Mouse (Mus musculus): ENCODE results near the gene Stxbp4.

Stxbp4 gene

DNA sequence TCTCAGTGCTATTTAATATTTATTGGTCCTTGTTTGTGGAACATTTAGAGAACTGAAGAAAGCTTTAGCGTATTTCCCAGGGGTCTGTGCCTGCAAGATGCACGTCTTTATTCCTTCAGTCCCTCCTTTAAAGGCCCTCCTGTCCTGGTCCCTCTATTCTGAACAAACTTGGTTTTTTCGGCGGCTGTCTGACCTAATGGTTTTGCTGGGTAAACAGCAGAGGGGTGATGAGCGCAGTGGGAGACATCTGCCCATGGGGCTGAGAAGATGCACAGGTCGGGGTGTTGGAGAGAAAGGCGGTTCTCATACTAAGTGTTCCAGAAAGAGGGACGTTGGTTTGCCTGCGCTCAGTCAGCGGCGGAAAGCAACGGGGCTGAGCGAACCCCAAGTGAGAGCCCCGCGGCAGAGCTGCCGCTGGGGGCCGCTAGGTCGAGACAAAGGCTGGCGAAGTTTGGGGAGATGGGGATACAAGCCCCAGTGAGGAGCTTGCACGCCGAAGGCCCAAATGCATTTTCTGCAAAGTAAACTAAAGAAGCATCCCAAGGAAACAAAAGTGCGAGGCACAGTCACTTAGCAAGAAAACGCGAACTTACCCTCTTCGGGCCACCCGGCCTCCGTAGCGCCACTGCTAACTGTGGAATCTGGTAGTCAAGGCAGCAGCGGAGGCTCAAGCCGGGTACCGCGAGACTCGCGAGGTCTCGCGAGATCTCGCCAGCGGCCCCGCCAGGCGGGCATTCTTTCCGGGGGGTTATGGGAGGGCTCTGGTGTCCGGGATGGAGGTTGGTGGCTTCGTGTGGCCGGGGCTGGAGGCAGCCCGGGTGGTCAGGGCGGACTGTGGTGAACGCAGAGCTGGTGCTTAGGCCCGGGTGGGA, at the start of gene Stxbp4, which contains the start of gene Cox11:
Gene Stxbp4 (minus strand): TSS at position 645 of the 872 bp plus-strand sequence.
Gene Cox11 (plus strand): TSS at position 734 of the 872 bp plus-strand sequence.
- DNase-seq, result peak; percentile 95 to 97

DNA sequence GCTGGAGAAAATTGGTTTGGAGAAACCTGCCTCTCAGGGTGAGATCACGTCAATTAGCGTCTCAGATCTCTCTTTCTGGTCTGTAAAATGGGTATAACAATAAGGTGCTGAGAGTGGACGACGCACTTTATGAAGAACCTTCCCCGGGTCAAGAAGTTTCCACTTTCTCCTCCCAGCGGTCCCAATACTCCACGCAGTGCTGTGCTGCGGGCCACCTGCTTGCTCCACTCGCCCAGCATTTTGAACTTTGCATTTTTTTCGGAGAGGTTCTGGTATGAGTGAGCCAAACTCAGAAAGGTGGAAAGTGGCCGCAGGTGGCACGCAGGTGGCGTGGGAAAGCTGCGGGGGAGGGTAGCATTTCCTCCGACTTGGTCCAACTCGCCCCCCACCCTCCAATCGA, 49.2 kb upstream of the Stxbp4 start:
- DNase-seq, result no peak

DNA sequence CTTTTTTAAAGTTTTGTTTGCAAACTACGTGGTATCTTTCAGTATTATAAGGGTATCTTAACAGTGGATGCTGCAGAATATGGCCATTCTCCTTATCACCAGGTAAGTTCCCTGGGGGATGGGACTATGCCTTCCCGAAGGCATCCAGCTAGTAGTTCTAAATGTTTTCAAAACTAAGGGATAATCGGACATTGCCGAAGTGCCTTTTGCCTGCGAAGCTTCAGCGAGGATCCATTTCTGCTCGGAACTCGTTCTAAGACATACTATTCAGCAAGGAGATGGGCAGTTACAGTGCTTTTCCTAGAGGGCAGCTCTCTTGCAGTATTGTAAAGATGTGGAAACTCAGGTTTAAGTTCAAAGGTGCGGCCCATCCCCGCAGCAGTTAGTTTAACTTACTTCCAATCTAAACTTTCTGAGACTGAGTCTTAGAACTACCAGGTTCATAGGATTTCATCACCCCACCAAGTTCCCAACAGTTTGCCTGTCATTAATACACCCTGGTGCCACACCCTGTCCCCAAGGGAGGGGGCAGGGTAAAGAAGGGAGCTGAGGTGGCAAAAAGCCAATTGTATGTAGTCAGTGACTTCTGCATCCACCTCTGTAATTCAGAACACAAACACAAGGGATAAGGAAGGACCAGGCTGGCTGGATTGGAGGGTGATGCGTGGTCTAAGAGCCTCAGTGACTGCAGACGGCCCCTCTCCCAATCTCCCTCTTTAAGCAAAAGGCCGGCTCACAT, 48.6 kb upstream of the Stxbp4 start:
- DNase-seq, result peak in 1 of 2 experiments; percentile 5

DNA sequence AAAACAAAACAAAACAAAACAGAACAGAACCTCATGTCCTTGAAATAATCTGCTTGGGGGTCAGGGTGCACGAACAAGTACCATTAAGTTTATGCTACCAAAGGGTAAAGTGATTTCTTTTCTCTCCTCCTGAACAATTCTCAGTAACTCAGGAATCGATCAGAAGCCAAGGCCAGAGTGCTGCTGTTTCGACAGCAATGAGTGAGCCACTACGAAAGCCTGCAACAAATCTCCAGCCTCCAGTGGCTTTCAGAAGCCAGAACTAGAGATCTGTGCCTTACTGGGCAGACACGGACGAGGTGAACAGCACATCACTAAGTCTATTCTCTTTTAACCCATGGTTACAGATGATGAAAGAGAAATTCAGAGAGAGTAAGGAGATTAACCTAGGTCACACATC, 47.3 kb upstream of the Stxbp4 start:
- DNase-seq, result no peak

DNA sequence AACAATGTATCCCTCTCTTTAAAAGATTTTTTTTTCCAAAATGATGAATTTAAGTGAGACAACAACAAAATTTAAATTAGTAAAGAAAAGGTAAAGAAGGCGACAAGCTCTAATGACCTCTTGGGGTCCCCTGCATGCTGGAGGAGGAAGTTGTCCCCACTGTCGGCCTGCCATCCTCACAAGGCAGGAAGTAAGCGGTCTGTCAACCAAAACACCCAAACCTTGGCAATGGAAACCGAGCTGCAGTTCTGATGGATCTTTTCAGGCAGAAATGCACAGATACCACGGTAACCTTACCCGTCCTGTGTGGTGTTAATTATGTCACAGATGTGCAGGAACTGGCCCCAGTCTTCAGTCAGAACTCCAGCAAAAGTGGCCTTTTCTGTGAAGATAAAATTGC, 46.9 kb upstream of the Stxbp4 start:
- DNase-seq, result no peak

DNA sequence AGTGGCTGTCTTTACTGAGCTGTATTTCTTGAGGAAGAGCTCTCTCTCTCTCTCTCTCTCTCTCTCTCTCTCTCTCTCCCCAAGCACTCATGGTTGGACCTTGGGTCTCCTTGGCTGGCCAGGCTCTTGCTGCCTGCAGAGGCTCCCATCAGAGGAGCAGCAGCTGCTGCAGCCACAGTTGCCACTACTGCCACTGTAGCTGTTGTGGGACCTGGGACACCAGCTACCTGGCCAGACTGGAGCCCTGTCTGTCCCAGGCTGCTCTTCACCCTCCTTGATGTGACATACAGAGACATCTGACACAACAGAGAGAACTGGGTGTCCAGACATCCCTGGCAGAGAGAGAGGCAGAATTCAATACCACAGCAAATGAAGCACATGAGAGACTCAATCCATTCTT, 43.3 kb upstream of the Stxbp4 start:
- DNase-seq, result no peak

DNA sequence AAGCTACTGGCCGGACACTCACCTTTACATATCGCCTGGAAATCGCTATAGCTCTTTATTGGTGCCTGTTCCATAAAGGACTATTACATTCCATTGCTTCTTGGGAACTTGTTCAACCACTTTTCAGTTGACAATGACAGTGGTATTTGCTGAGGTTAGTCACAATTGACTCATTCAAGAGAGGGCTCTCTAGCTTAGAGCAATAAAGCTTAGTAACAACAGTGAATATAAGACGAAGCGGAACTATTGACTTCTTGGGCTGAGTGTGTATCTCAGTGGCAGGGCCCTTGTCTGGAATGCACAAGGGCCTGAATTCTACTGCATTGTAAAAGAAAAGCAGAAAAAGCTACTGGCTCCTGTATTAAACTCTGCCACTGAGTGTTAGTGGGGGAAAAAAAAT, 40.7 kb upstream of the Stxbp4 start:
- DNase-seq, result no peak

DNA sequence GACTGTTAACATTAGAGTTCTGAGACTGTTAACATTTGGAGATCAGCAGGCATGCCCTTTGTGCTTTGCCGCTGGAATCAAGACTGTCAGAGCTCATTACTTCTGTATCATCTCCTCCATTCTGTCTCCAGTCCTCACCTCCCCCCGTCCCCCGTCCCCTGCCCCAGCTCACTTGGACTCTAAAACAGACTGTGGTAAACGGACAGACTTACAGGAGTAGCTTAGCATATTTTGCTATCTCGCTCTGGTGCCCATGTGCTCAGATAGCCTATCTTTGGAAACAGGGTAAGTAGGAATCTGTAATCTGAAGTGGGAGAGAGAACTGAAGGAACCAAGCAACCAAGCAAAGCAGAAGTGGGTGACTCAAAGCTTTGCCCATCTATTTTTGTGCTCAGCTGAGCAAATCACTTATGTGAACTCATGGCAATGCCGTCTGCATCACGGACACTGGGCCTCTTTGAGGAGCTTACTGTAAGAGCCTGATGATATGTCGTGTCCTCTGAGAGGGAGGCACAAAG, 39.9 kb upstream of the Stxbp4 start:
- no peak for DNase-seq

DNA sequence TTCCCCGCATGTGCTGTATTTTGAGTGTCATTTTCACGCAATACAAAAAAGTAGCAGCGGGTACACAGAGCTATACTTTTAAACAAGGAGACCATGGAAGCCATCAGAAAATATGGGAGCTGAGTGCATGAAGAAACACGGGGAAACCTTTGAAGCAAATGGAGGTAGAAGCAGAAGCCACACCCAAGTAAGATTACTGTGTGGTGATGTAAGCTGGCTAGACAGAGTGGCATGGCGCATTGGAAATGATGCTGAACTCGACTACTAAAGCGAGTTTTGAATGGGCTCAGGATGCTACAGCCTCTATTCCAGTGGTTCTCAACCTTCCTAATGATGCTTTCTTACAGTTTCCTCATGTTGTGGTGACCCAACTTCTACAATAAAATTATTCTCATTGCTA, 39.1 kb upstream of the Stxbp4 start:
- no peak for DNase-seq

DNA sequence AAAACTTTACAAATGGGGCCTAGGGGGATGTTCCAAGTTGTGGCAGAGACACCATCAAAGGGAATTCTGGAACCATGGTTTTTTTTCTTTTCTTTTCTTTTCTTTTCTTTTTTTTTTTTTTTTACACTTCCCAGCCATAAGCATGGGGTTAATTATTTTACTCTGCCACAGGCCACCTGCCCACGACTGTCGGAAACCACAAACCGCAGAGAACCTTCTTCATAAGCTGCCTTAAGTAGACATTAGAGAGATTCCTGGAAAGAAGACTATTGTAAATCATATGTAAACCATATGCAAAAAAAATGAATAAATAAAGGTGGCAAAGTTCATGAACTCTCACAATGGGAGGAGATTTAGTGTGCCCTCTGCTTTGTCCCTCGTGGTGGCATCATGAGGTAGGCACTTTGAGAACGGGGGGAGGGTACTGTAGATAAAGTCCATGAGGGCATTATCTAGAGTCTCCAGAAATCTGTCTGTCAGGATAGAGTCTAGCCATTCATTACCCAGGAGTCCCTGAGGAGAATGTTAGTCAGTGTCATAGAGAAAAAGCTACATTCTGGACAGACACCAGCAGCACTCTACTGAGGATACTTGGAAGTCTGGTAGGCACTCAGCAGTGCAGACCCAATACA, 37.7 kb upstream of the Stxbp4 start:
- no peak for DNase-seq

DNA sequence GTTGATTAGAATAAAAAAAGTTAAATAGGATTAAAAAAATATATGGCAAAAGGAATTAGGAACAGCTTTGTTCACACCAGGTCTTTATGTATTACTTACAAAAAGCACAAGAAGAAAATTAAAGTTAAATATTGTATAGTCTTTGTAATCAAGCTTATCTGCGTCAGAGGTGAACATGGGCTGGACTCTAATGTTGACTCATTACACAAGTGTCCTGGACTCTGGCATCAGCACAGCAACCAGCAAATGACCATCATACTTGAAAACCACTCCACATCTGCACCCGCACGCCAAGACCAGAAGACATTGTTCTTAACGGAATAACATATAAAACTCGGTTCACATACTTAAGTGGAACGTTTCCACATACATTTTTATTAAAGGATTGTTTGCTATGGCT, 29.4 kb upstream of the Stxbp4 start:
- no peak for DNase-seq

DNA sequence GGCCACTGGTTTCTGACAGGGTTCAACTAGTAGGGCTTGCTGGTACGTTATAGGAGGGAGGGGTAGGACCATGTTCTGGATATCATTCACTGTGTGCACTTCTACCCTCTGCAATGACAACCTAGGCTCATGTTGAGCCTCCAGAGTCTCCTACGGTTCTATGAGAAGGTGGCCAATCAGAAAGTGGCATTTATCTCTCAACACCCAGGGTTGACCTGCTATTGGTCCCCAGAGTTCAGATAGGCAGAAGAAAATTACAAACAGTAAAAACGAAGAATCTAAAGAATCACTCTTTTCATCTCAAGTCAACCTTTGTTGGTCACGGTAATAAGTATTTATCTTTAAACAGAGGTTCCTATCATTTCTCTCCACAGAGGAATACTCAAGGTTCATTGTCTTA, 29.0 kb upstream of the Stxbp4 start:
- DNase-seq, result no peak

DNA sequence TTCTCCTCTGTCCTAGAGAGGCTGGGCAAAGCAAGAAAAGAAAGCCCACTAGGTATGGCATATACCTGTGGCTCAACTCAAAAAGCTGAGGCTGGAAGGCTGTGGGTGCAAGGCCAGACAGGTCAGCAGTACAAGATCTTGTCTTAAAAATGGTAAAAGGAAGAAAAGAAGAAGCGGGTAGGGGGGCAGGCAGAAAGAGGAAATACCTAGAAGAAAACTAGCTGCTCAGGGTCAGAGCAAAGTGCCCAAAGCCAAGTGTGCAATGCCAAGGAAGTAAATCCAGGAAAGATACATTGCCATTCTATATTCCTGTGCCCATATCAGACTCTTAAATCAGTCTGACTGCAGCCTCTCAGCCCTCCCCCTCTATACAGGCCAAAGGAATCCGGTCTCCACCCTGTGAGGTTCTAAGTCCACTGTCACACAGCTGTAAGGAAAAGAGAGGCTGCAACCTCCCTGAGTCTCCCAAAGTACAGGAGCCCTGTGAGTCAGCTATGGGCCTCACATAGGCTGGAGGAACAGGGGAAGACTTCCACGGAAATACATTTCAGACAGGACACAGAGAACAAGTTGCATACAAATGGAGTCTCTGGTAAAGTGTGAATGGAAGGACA, 28.4 kb upstream of the Stxbp4 start:
- DNase-seq, result no peak

DNA sequence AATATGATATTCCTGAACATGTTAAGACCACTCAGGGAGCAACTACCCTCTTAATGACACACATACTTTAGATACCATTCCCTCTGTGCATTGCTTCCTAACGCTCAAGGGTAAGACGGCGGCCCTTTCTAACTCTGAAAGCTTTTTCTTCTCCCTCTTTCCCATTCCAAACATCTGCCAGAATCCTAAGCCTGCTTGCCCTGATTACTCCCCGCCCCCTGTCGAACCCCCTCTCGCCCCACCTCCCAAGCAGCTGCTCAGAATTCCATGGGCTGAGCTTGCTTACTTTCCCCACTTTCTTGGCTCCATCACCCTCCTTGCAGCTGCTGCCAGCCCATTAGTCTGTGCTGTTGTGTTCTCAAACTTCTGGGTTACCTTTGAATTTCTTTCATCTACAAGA, 27.3 kb upstream of the Stxbp4 start:
- DNase-seq, result peak; percentile 57 to 71

DNA sequence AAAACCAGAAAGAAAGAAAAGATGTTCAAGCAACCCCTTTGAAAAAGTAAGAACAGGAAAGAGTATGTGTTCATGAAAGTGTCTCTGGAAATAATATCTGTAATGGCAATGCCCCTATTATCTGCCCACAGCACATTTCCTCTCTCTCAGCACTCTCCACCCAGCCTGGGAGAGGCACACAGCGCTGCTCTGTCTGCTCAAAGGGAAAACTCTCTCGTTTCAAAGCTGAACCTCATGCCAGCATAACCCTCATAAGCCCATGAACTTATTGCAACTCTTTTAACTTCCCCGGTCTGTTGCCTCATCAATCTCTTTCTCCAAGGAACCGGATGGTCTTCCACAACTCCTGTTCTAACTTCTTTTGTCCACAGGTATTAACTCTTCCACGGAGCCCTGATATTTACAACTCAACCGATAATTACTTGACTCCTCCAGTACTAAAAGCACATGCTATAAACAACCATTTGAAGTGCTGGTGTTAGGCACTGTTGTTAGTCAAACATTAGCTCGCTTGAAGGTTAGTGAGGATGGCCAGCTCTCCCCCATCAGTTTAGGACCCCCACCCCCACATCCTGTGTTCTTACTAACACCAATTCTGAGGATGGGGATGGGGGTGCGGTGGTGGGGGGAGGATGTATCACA, 26.6 kb upstream of the Stxbp4 start:
- DNase-seq, result peak; percentile 8 to 13

DNA sequence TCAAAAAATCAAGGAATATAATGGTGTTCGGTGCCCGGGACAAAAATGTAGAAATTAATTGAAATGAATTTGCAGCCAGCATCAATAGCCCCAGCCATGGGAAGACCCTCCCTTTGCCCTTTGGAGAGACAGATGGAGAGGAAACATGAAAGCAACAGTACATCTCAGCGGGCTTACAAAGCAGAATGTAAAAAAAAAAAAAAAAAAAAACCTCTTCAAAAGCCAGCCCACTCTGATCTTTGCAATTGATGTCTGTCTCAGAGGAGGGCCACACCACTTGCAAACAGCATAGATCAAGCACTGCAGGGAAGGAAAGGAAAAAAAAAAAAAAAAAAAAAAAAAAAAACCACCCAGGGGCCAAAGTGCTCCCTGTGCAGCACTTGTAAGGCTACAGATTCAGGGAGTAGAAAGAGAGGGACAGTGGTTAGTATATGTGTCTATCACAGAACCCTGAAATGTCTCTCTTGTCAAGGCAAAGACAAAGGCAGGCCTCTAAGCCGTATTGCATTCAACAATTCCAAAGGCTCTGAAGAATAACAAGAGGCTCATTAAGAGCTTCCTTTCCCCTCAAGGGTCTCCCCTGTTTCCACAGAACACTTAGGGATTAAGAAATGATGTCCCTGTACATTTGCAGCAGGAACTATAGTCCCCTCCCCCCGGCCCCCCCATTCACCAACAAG, 25.9 kb upstream of the Stxbp4 start:
- DNase-seq, result no peak

DNA sequence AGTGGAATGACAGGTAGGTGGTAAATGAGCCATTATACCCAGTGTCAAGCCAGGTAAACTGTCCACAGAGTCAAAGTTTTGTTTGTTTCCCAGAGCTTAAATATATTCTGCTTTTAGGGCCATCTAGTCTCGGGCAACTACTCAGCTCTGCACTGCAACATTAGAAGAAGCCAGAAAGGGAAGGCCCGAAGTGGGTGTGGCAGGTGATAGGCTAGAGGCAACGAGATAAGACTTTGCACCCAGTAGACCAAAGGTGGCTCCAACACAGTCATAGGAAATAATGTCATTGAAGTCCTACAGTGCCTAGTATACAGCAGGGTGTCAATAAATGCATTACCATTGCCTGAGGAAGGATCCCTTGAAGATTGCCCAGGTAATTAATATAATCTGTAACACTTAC, 25.2 kb upstream of the Stxbp4 start:
- DNase-seq, result no peak

DNA sequence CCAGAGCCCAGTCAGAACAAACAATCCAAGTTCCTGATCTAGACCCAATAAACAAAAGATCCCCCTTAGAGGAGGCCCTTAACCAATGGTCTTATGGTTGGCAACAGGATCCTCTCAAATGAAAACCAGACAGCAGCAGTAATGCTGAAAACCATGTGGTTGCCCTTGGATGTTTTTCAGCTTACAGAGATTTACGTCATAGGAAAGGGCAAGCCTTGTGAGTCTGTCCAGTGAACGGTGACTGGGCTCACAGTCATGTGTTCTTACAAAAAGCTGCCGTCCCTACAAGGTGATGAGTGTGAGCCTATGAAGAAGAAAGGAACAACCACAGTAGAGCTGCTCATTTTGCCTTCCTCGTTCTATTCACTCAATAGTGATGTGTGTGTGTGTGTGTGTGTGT, 22.8 kb upstream of the Stxbp4 start:
- no peak for DNase-seq

DNA sequence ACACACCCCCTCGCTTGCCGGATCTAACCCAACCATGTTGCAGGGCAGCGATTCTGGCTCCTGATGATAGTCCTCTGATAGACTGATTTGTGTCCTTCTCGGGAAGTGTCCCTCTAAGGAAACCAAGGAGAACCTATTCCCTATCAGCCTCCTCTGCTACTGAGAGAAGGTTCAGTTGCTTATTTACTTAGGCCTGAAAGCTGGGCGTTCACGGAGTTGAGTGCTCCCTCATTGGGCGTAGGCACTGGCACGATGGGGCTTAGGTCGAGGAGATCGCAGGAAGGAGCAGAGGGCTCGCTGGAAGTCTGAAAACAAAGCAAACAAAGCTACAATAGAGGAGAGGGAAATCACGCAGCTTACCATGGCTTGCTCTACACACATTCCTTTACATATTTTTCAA, 19.6 kb upstream of the Stxbp4 start:
- DNase-seq, result no peak

DNA sequence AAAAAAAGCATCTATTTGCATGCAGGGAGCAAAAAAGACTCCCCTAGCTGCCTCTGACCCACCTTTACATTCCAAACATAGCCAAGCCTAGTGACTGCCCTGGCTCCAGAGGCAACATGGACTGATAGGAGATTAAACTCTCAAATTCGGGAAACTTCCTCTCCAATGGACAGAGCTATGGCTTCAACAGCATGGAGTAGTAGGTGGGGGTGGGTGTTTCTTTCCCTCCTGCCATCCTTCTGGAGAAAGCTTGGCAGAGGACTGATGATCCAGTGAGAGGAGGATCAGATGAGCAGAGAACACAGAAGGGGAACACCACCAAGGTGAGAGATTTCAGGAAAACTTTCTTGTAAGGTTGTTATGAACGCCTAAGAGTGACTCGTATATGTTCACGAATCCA, 14.7 kb upstream of the Stxbp4 start:
- no peak for DNase-seq

DNA sequence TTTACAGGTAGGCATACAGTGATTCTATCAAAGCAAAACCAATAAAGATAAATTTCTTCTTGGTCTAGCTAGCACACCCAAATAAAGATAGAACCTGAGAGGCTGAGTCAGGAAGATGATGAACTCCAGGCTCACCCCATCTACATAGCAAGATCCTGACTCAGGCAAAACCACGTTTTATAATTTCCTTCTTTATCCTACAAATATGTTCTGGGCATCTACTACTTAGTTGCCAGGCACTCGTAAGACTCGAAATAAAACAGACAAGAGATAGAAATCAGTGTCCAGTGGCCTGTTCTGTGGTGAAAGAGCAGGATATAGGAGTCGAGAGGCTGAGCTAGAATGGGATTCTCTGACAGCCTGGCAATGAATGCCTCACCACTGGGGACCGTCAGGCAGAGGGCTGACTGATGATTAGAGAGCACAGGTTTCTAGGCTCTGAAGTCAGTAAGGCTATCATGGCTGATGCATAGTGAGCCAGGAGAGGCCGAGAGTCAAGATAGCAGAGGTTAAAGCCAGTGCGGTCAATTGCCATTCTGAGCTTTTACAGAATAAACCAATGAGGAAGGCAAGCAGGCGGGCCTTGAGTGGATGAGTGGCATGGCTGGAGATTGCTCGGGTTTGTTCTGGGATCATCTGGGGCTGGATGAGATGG, 12.5 kb upstream of the Stxbp4 start:
- DNase-seq, result no peak
